Mouse (Mus musculus): Measurements from ENCODE around the gene Myl4.

DNA sequence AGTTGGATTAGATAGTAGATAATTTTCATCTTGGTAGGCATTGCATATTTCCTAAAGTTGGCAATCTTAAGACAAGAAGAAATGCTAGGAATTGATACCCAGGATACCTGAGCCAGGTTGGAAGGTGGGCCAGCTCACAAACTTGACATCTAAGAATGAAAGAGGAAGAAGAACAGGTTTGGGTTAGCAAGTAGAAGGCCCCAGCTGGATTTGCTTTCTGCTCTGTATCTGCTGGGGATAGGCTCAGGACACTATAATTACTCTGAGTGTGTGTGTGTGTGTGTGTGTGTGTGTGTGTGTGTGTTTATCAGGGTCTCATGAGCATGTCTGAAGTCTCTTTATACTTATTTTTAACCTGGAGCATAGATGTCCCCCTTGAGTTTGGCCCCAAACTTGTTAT lies 76.2 kb downstream of the Myl4 start:
- TF ChIP-seq CHD2 (IDR thresholded peaks at IDR 0.05; ENCODE audit: low read depth, low read length) (no peak), HCFC1 (IDR thresholded peaks at IDR 0.05; ENCODE audit: borderline replicate concordance, insufficient read depth, low read length) (no peak)
